Mouse (Mus musculus) kidney, adult 2 months (tissue): ENCODE results near the gene Arhgef7. TPM values are rescaled to one million over a fixed set of nuclear protein-coding genes. Genes with fewer than 3 reads are reported as not detected.

Source experiments
- DNase-seq: peaks from one replicate; pipeline ENCODE4 v3.0.0; 2021
- H3K27ac ChIP-seq: fragments of 200-500 bp; 2 replicates; pipeline ENCODE4 v1.5.1; 2012; ENCODE audit warnings: low read depth, low read length, control low read depth, inconsistent platforms; ENCODE audit not compliant: insufficient read depth
- H3K27me3 ChIP-seq: fragments of 200-500 bp; replicated peaks from 2 replicates; pipeline ENCODE4 v1.6.1; 2012; ENCODE audit warnings: mild to moderate bottlenecking, moderate library complexity, low read length, inconsistent platforms; ENCODE audit not compliant: control insufficient read depth, insufficient read depth
- H3K36me3 ChIP-seq: fragments of 200-500 bp; 2 replicates; pipeline ENCODE4 v1.6.1; 2012; ENCODE audit warnings: mild to moderate bottlenecking, moderate library complexity, low read length, inconsistent platforms; ENCODE audit not compliant: control insufficient read depth, insufficient read depth
- H3K4me1 ChIP-seq: fragments of 200-500 bp; 2 replicates; pipeline ENCODE4 v1.6.1; 2011; ENCODE audit warnings: low read length; ENCODE audit not compliant: control insufficient read depth, insufficient read depth
- H3K4me3 ChIP-seq: fragments of 200-500 bp; 2 replicates; pipeline ENCODE4 v1.5.1; 2011; ENCODE audit warnings: mild to moderate bottlenecking, low read depth, low read length, control low read depth; ENCODE audit not compliant: insufficient read depth
- CTCF ChIP-seq: fragments of 200-500 bp; conservative IDR thresholded peaks from 2 replicates; pipeline ENCODE4 v1.5.1; 2011; ENCODE audit warnings: low read depth, mild to moderate bottlenecking, control low read depth, low read length, moderate library complexity, mixed read lengths; ENCODE audit not compliant: insufficient read depth, insufficient read length
- POLR2A ChIP-seq: fragments of 200-500 bp; IDR thresholded peaks from one replicate; pipeline ENCODE4 v1.6.1; 2011; ENCODE audit warnings: low read depth, low read length, control low read depth
- WGBS: fragments of 180-500 bp; shearing (Covaris S2); methylation state at CpG from one replicate; pipeline ENCODE4 v1.1.7; 2018; 5-methylcytosine and 5-hydroxymethylcytosine counted together
- polyA plus RNA-seq: library from polyadenylated mRNA; depleted of rRNA; stranded (reverse); fragments of >200 nt; gene quantifications from 2 replicates; pipeline ENCODE4 v1.2.3, GENCODE M21; 2012

Gene Arhgef7
- polyA plus RNA-seq, 1 experiment: 49.6 TPM

GRCm38 (mm10) chr8:11785121-11785520 lies 57.6 kb downstream of the Arhgef7 start:
- Histone ChIP-seq H3K27me3 (no peaks in the 10 kb centered on the region), H3K27ac (no peak overlapping the region; the same call in 1 of the 2 replicates), H3K36me3 (no peaks in the 10 kb centered on the region), H3K4me3 (no peak overlapping the region), H3K4me1 (peaks cover 6% of the 10 kb centered on the region; the same call in 1 of the 2 replicates)
- peak; percentile 78 for DNase-seq
- TF ChIP-seq POLR2A (no peak), CTCF (no peak)
- WGBS: 28% methylated on average over 4 of the region's 4 CpGs

DNA sequence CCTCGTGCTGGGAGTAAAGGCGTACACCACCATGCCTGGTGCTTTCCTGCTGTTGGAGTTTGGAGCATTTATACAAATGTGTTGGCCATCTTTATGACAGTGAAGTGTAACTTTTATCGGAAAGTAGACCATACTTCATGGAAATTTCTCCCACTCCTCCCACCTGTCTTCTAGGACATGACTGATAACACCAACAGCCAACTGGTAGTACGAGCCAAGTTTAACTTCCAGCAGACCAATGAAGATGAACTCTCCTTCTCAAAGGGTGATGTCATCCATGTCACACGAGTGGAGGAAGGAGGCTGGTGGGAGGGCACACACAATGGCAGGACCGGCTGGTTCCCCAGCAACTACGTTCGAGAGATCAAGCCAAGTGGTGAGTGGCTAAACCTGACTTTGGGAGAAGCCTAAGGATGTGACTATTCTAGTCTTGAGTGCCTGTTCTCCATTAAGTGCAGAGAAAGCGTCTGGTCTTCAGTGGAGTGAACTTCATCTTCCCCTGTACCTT lies 58.1 kb downstream of the Arhgef7 start:
- 57% methylated on average over 9 of the region's 9 CpGs for WGBS
- Histone ChIP-seq H3K4me3 (no peak overlapping the region), H3K36me3 (no peaks in the 10 kb centered on the region), H3K27me3 (no peaks in the 10 kb centered on the region), H3K27ac (no peak overlapping the region; the same call in 1 of the 2 replicates), H3K4me1 (peaks cover 6% of the 10 kb centered on the region; the same call in 1 of the 2 replicates)
- TF ChIP-seq CTCF (no peak), POLR2A (no peak)
- DNase-seq: peak; percentile 24

DNA sequence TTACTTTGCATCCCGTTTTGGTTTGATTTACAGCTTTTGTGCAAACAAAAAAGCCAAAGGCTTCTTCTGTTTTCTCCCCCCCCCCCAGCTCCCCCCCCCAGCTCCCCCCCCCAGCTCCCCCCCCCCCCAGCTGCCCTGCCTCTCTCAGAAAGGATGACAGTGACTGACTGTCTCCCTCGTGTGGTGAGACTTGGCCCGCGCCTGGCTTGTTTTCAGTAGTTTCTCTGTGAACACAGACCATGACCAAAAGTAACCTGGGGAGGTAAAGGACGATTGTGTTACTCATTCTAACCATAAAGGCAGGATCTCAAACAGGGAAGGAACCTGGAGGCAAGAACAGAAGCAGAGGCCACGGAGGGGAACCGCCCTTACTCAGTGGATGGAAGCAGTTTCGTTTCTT lies 60.7 kb downstream of the Arhgef7 start:
- no peak overlapping the region for H3K27ac ChIP-seq
- peaks cover 6% of the 10 kb centered on the region; the same call in 1 of the 2 replicates for H3K4me1 ChIP-seq
- peak; percentile 72 for DNase-seq
- H3K36me3 ChIP-seq: no peaks in the 10 kb centered on the region
- no peaks in the 10 kb centered on the region for H3K27me3 ChIP-seq
- H3K4me3 ChIP-seq: no peak overlapping the region
- 23% methylated on average over 8 of the region's 8 CpGs for WGBS
- TF ChIP-seq CTCF: peak; percentile 62
- TF ChIP-seq POLR2A: no peak

DNA sequence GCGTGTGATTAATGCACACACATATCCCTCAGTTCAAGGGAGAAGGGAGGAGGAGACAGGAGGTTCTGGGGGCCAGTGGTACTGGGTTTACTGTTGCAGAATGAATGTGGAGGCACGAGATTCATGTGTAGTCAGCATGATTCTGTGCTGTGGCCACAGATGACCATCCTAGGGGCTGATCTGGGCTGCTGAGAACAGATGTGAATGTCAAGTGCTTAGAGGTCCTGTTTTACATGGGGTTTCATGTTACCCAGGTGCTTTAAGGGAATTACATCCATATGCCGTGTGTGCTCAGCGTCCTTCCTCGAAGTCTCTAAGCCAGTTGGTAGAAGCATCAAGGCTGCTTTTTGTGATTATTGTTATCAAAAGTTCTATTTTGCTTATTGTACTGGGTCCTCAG lies 61.6 kb downstream of the Arhgef7 start:
- H3K4me1 ChIP-seq: peaks cover 6% of the 10 kb centered on the region; the same call in 1 of the 2 replicates
- H3K27ac ChIP-seq: no peak overlapping the region
- no peak for DNase-seq
- no peaks in the 10 kb centered on the region for H3K36me3 ChIP-seq
- no peaks in the 10 kb centered on the region for H3K27me3 ChIP-seq
- WGBS: 86% methylated on average over 5 of the region's 5 CpGs
- no peak overlapping the region for H3K4me3 ChIP-seq
- TF ChIP-seq POLR2A (no peak), CTCF (no peak)

DNA sequence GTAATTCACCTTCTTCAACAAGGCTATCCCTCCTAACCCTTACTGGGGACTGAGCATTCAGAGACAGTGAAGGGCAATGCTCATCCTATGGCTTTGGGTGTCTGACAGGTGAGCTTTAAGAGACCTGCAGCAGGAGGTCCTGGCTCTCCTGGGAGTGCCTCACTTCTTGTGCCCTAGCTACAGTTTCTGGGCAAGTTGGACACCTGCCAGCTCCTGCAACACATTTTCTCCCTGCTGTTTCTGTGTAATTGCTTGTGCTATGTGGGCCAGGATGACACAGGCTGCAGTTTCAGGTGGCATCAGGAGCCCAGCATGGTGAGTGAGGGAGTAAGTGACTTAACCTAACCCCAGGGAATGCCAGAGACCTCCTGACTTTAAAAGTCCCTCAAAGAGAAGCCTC lies 67.4 kb downstream of the Arhgef7 start:
- TF ChIP-seq POLR2A (no peak), CTCF (no peak)
- no peaks in the 10 kb centered on the region for H3K36me3 ChIP-seq
- DNase-seq: no peak

DNA sequence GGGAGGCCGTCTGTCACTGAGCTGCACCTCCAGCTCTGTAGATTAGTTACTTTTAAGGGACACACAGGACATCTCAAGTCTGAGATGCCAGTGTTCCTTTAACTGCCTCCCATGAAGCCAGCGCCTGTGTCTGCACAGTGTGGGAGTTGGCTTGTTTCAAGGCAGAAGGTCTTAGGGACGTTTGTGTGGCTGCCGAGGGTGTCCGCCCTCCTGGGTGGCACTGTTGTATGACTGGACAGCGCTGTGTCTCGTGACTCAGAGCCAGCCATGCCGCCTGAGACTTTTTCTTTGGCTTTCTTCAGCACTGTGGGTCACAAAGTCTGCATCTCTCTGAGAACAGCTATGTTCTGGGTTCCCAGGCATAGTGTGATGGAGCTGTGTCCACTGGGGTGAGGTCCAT lies 69.6 kb downstream of the Arhgef7 start:
- H3K4me3 ChIP-seq: no peak overlapping the region
- 56% methylated on average over 8 of the region's 8 CpGs for WGBS
- DNase-seq: no peak
- no peak overlapping the region for H3K27ac ChIP-seq
- TF ChIP-seq CTCF: no peak
- TF ChIP-seq POLR2A: no peak
- H3K4me1 ChIP-seq: peaks cover 7% of the 10 kb centered on the region
- no peaks in the 10 kb centered on the region; the same call in 1 of the 2 replicates for H3K36me3 ChIP-seq
- no peaks in the 10 kb centered on the region for H3K27me3 ChIP-seq

More for the DNA sequence above, 67.4 kb downstream of the Arhgef7 start:
- no peak overlapping the region for H3K4me3 ChIP-seq
- H3K27ac ChIP-seq: no peak overlapping the region
- no peaks in the 10 kb centered on the region for H3K27me3 ChIP-seq
- H3K4me1 ChIP-seq: 0 out of 2 replicates have a peak, but pooled peaks cover 2% of the 10 kb centered on the region

GRCm38 (mm10) chr8:11797729-11798479 lies 70.4 kb downstream of the Arhgef7 start:
- Histone ChIP-seq H3K27me3 (no peaks in the 10 kb centered on the region), H3K4me1 (peaks cover 7% of the 10 kb centered on the region), H3K4me3 (no peak overlapping the region), H3K27ac (no peak overlapping the region), H3K36me3 (no peaks in the 10 kb centered on the region; the same call in 1 of the 2 replicates)
- no peak for TF ChIP-seq CTCF
- no peak for TF ChIP-seq POLR2A
- WGBS: 76% methylated on average over 14 of the region's 14 CpGs
- DNase-seq: no peak
